Mouse (Mus musculus): ENCODE measurements around the gene Vmn1r226. TPM values are rescaled to one million over a fixed set of nuclear protein-coding genes. Genes with fewer than 3 reads are reported as not detected.

Vmn1r226 gene
- polyA plus RNA-seq (2011; ENCODE audit: insufficient read depth, insufficient read length, low replicate concordance, missing spikeins) = not detected in 2 replicates

- no peak within 1 kb of the TSS for H3K4me3 ChIP-seq (replicated peaks; ENCODE audit: control insufficient read depth, low read depth, low read length)
- TF ChIP-seq CTCF (IDR thresholded peaks at IDR 0.05; ENCODE audit: control insufficient read depth, insufficient read depth, low read length) (no peak), POLR2A (IDR thresholded peaks at IDR 0.05; ENCODE audit: borderline replicate concordance, control insufficient read depth, low read depth, low read length) (no peak)
- H3K27ac ChIP-seq (ENCODE audit: control insufficient read depth, insufficient read depth, low read depth, low read length, poor library complexity) = no peak within 1 kb of the TSS
- H3K4me1 ChIP-seq (ENCODE audit: control insufficient read depth, insufficient read depth, low read length) = no peaks in the 10 kb centered on the region
Measured at GRCm38 (mm10) chr17:20682543-20682942, at the start of gene Vmn1r226. Vmn1r226 (plus strand) TSS chr17:20682843.

GRCm38 (mm10) chr17:20729543-20729942 lies 46.9 kb downstream of the Vmn1r226 start, which contains the start of gene Vmn1r227:
Vmn1r227 (plus strand) TSS chr17:20729843.
- Histone ChIP-seq H3K4me3 (replicated peaks; ENCODE audit: control insufficient read depth, low read depth, low read length) (no peak within 1 kb of the TSS), H3K4me1 (ENCODE audit: control insufficient read depth, insufficient read depth, low read length) (no peaks in the 10 kb centered on the region), H3K27ac (ENCODE audit: control insufficient read depth, insufficient read depth, low read depth, low read length, poor library complexity) (no peak within 1 kb of the TSS)
- 15% methylated on average over 1 of the region's 1 CpGs for WGBS
- TF ChIP-seq CTCF (IDR thresholded peaks at IDR 0.05; ENCODE audit: control insufficient read depth, insufficient read depth, low read length) (no peak), POLR2A (IDR thresholded peaks at IDR 0.05; ENCODE audit: borderline replicate concordance, control insufficient read depth, low read depth, low read length) (no peak)

Other genes with a start within 250 kb of the Vmn1r226 start
- gene Vmn2r108, start 201.5 kb upstream of the Vmn1r226 start, polyA plus RNA-seq (2011; ENCODE audit: insufficient read depth, insufficient read length, low replicate concordance, missing spikeins) = not detected in 2 replicates
- 0.32 TPM in 1 of 2 replicates, not detected in the other for gene Vmn1r225, start 184.7 kb upstream of the Vmn1r226 start, polyA plus RNA-seq (2011; ENCODE audit: insufficient read depth, insufficient read length, low replicate concordance, missing spikeins)
- not detected in 2 replicates for gene Vmn2r109, start 118.1 kb upstream of the Vmn1r226 start, polyA plus RNA-seq (2011; ENCODE audit: insufficient read depth, insufficient read length, low replicate concordance, missing spikeins)
- 0.11 TPM in 1 of 2 replicates, not detected in the other for gene Vmn2r110, start 86.4 kb upstream of the Vmn1r226 start, polyA plus RNA-seq (2011; ENCODE audit: insufficient read depth, insufficient read length, low replicate concordance, missing spikeins)
- not detected in 2 replicates for gene Fpr-rs3, start 58.0 kb upstream of the Vmn1r226 start, polyA plus RNA-seq (2011; ENCODE audit: insufficient read depth, insufficient read length, low replicate concordance, missing spikeins)
- gene Vmn1r227, start 47.0 kb downstream of the Vmn1r226 start, polyA plus RNA-seq (2011; ENCODE audit: insufficient read depth, insufficient read length, low replicate concordance, missing spikeins) = not detected in 2 replicates
- not detected in 2 replicates for gene Vmn1r228, start 103.3 kb downstream of the Vmn1r226 start, polyA plus RNA-seq (2011; ENCODE audit: insufficient read depth, insufficient read length, low replicate concordance, missing spikeins)
- gene Vmn1r229, start 128.7 kb downstream of the Vmn1r226 start, polyA plus RNA-seq (2011; ENCODE audit: insufficient read depth, insufficient read length, low replicate concordance, missing spikeins) = 0.14 TPM in 1 of 2 replicates, not detected in the other
- gene Vmn1r230, start 157.6 kb downstream of the Vmn1r226 start, polyA plus RNA-seq (2011; ENCODE audit: insufficient read depth, insufficient read length, low replicate concordance, missing spikeins) = not detected in 2 replicates
- gene Vmn1r231, start 222.2 kb downstream of the Vmn1r226 start, polyA plus RNA-seq (2011; ENCODE audit: insufficient read depth, insufficient read length, low replicate concordance, missing spikeins) = not detected in 2 replicates
- gene Vmn1r232, start 236.9 kb downstream of the Vmn1r226 start, polyA plus RNA-seq (2011; ENCODE audit: insufficient read depth, insufficient read length, low replicate concordance, missing spikeins) = not detected in 2 replicates